Mouse (Mus musculus) telencephalon, adult 2 months (tissue): ENCODE results near the gene Rasgrf2.

Experiments used
- DNase-seq: peaks from one replicate; pipeline ENCODE4 v3.0.0-alpha.2; 2011; ENCODE audit warnings: low read depth, low spot score

Rasgrf2 gene

GRCm38 (mm10) chr13:92041584-92042563 lies 89.6 kb downstream of the Rasgrf2 start:
- DNase-seq = no peak

GRCm38 (mm10) chr13:92030364-92031057 lies 100.9 kb downstream of the Rasgrf2 start:
- no peak for DNase-seq

- no peak for DNase-seq
Observed at GRCm38 (mm10) chr13:92029666-92030065, 101.8 kb downstream of the Rasgrf2 start.

GRCm38 (mm10) chr13:92027951-92028350 lies 103.5 kb downstream of the Rasgrf2 start:
- no peak for DNase-seq

GRCm38 (mm10) chr13:92026651-92027050 lies 104.8 kb downstream of the Rasgrf2 start:
- no peak for DNase-seq

GRCm38 (mm10) chr13:92025124-92025523 lies 106.3 kb downstream of the Rasgrf2 start:
- no peak for DNase-seq

GRCm38 (mm10) chr13:92022202-92022601 lies 109.3 kb downstream of the Rasgrf2 start:
- DNase-seq = no peak

GRCm38 (mm10) chr13:91996929-91997328 lies 134.5 kb downstream of the Rasgrf2 start:
- DNase-seq = no peak

- DNase-seq = no peak
Observed at GRCm38 (mm10) chr13:91991412-91991811, 140.0 kb downstream of the Rasgrf2 start.

GRCm38 (mm10) chr13:91990709-91991284 lies 140.7 kb downstream of the Rasgrf2 start:
- no peak for DNase-seq

- DNase-seq = peak; percentile 56
Observed at GRCm38 (mm10) chr13:91988378-91988777, 143.1 kb downstream of the Rasgrf2 start.

- DNase-seq = no peak
Observed at GRCm38 (mm10) chr13:91986958-91987357, 144.5 kb downstream of the Rasgrf2 start.

- DNase-seq = no peak
Observed at GRCm38 (mm10) chr13:91985915-91986589, 145.4 kb downstream of the Rasgrf2 start.

GRCm38 (mm10) chr13:91985019-91985418 lies 146.4 kb downstream of the Rasgrf2 start:
- DNase-seq = no peak

- no peak for DNase-seq
Observed at GRCm38 (mm10) chr13:91982080-91982479, 149.4 kb downstream of the Rasgrf2 start.

- DNase-seq = no peak
Observed at GRCm38 (mm10) chr13:91981414-91981813, 150.0 kb downstream of the Rasgrf2 start.

GRCm38 (mm10) chr13:91976971-91977370 lies 154.5 kb downstream of the Rasgrf2 start:
- no peak for DNase-seq

GRCm38 (mm10) chr13:91976541-91976940 lies 154.9 kb downstream of the Rasgrf2 start:
- DNase-seq = no peak

GRCm38 (mm10) chr13:91974154-91974553 lies 157.3 kb downstream of the Rasgrf2 start:
- peak; percentile 78 for DNase-seq

- DNase-seq = no peak
Observed at GRCm38 (mm10) chr13:91971246-91971645, 160.2 kb downstream of the Rasgrf2 start.

- no peak for DNase-seq
Observed at GRCm38 (mm10) chr13:91956474-91956873, 175.0 kb downstream of the Rasgrf2 start.

GRCm38 (mm10) chr13:91955646-91956045 lies 175.8 kb downstream of the Rasgrf2 start:
- DNase-seq = no peak
